Mouse (Mus musculus): ENCODE measurements at regions not wholly inside any gene's neighbourhood (a gene's known extent, or its start where the extent isn't known, plus 50 kb on each side); places are given as distances from the start of the nearest gene placed in this dataset.
A peak's percentile ranks its signal among the peaks of the same experiment; 100 is the strongest.

DNA sequence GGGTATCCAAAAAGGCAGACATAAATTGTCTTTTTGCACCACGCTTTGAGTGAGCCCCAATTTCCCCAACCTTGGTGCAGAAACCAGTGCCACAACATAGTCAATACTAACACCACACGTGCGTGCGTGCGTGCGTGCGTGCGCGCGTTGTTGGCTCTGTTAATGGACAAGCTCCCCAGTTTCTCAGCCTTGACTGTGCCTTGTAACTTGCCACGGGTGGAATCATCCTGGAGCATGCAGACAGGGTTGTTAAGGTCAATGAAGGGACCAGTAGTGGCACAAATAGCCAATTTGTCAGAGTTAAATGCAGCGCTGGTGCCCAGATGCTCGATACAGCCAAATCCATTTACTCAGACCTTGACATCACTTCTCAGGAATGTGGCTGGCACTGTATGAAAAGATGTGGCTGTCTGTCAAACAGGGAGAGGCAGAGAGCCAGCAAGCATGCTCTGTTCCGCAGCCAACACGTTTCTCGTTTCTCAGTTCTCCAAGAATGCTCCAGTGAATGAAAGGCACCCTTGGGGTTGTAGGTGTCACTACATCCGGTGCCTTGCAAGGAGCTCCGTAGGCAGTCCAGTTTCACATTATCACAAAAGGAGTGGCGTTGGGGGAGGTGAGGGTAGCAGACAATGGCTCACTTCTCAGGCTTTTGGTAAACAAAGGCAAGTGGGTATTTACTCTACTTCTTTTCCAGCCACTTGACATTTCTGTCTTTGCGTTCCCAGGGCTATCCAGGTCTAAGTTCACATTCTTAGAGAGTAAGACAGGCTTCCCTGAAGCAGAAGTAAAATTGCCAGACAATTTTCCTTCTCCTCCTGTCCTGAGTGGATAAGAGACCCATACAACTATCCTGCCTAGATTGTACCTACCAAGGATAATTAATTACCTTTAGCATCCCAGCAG is 53.2 kb upstream of the Usp27x start:
- Histone ChIP-seq H3K4me3 (replicated peaks) (no peak overlapping the region), H3K9me3 (replicated peaks) (no peaks in the 10 kb centered on the region), H3K9ac (no peak overlapping the region), H3K4me2 (no peak overlapping the region), H3K27me3 (no peaks in the 10 kb centered on the region), H3K4me1 (0 out of 2 replicates have a peak, but pooled peaks cover 5% of the 10 kb centered on the region), H3K36me3 (no peaks in the 10 kb centered on the region), H3K27ac (no peak overlapping the region)
- WGBS: 54% methylated on average over 20 of the region's 20 CpGs
- peak; percentile 58; the same call in 1 of the 2 replicates for ATAC-seq (replicated peaks; ENCODE audit: low FRiP score)

All from kidney, embryonic 15.5 days (tissue).